Mouse (Mus musculus): Measurements from ENCODE around the gene Mvb12a. TPM values are rescaled to one million over a fixed set of nuclear protein-coding genes. Genes with fewer than 3 reads are reported as not detected.

Gene Mvb12a
- polyA plus RNA-seq, 1 experiment from 2014 or later, result 102 TPM

GRCm38 (mm10) chr8:71554001-71554400, 11.3 kb downstream of the Mvb12a start:
- Histone ChIP-seq H3K27ac (ENCODE audit: low read depth) (no peak overlapping the region), H3K9me3 (ENCODE audit: control insufficient read depth, low read length) (no peaks in the 10 kb centered on the region), H3K4me2 (ENCODE audit: low read length) (no peak overlapping the region), H3K9ac (ENCODE audit: low read length) (no peak overlapping the region), H3K4me1 (replicated peaks; ENCODE audit: control insufficient read depth, insufficient read depth, low read length) (no peaks in the 10 kb centered on the region; the same call in 1 of the 2 replicates), H3K4me3 (ENCODE audit: low read depth, low read length) (no peak overlapping the region), H3K27me3 (replicated peaks; ENCODE audit: control insufficient read depth, insufficient read depth, low read length) (peaks cover 34% of the 10 kb centered on the region), H3K36me3 (ENCODE audit: control insufficient read depth, insufficient read depth, low read length) (no peaks in the 10 kb centered on the region)
- WGBS, result 64% methylated on average over 6 of the region's 6 CpGs
- no peak for DNase-seq (ENCODE audit: low spot score)
- no peak for ATAC-seq (replicated peaks; ENCODE audit: low FRiP score, low TSS enrichment, low read depth)

- Histone ChIP-seq H3K27me3 (replicated peaks; ENCODE audit: control insufficient read depth, insufficient read depth, low read length) (peaks cover 41% of the 10 kb centered on the region), H3K9ac (ENCODE audit: low read length) (no peak overlapping the region), H3K4me1 (replicated peaks; ENCODE audit: control insufficient read depth, insufficient read depth, low read length) (no peaks in the 10 kb centered on the region; the same call in 1 of the 2 replicates), H3K4me2 (ENCODE audit: low read length) (no peak overlapping the region), H3K27ac (ENCODE audit: low read depth) (no peak overlapping the region), H3K9me3 (ENCODE audit: control insufficient read depth, low read length) (no peaks in the 10 kb centered on the region), H3K4me3 (ENCODE audit: low read depth, low read length) (no peak overlapping the region), H3K36me3 (ENCODE audit: control insufficient read depth, insufficient read depth, low read length) (no peaks in the 10 kb centered on the region)
- DNase-seq (ENCODE audit: low spot score) (no peak), ATAC-seq (replicated peaks; ENCODE audit: low FRiP score, low TSS enrichment, low read depth) (no peak)
- WGBS, result 83% methylated on average over 2 of the region's 2 CpGs
Measured at GRCm38 (mm10) chr8:71554644-71555043, 11.9 kb downstream of the Mvb12a start.

GRCm38 (mm10) chr8:71558071-71558957, 15.6 kb downstream of the Mvb12a start, which contains the start of gene Tmem221:
Gene Tmem221 (minus strand): TSS chr8:71558871.
- peak; percentile 65 for DNase-seq (ENCODE audit: low spot score)

GRCm38 (mm10) chr8:71558958-71559690, 16.4 kb downstream of the Mvb12a start:
- Histone ChIP-seq H3K27ac (ENCODE audit: low read depth) (no peak overlapping the region), H3K4me1 (replicated peaks; ENCODE audit: control insufficient read depth, insufficient read depth, low read length) (peaks cover 4% of the 10 kb centered on the region; the same call in 1 of the 2 replicates), H3K4me3 (ENCODE audit: low read depth, low read length) (peak overlapping the region; percentile 40), H3K27me3 (replicated peaks; ENCODE audit: control insufficient read depth, insufficient read depth, low read length) (peaks cover 75% of the 10 kb centered on the region), H3K4me2 (ENCODE audit: low read length) (peak overlapping the region; percentile 65), H3K36me3 (ENCODE audit: control insufficient read depth, insufficient read depth, low read length) (no peaks in the 10 kb centered on the region), H3K9ac (ENCODE audit: low read length) (0 out of 2 replicates have a peak overlapping the region, but pooled peaks have one; percentile 34), H3K9me3 (ENCODE audit: control insufficient read depth, low read length) (peaks cover 2% of the 10 kb centered on the region; the same call in 1 of the 2 replicates)
- DNase-seq (ENCODE audit: low spot score) (peak; percentile 81), ATAC-seq (replicated peaks; ENCODE audit: low FRiP score, low TSS enrichment, low read depth) (peak; percentile 67)
- WGBS, result under 1% methylated on average over 24 of the region's 24 CpGs

More at GRCm38 (mm10) chr8:71558071-71558957, 15.6 kb downstream of the Mvb12a start, which contains the start of gene Tmem221:
- Histone ChIP-seq H3K4me1 (replicated peaks; ENCODE audit: control insufficient read depth, insufficient read depth, low read length) (peaks cover 4% of the 10 kb centered on the region; the same call in 1 of the 2 replicates), H3K27ac (ENCODE audit: low read depth) (no peak within 1 kb of the TSS), H3K27me3 (replicated peaks; ENCODE audit: control insufficient read depth, insufficient read depth, low read length) (peaks cover 75% of the 10 kb centered on the region), H3K4me3 (ENCODE audit: low read depth, low read length) (peak within 1 kb of the TSS; percentile 40), H3K4me2 (ENCODE audit: low read length) (peak within 1 kb of the TSS; percentile 65), H3K9ac (ENCODE audit: low read length) (0 out of 2 replicates have a peak within 1 kb of the TSS, but pooled peaks have one; percentile 34), H3K36me3 (ENCODE audit: control insufficient read depth, insufficient read depth, low read length) (no peaks in the 10 kb centered on the region), H3K9me3 (ENCODE audit: control insufficient read depth, low read length) (no peaks in the 10 kb centered on the region)
- peak; percentile 20 for ATAC-seq (replicated peaks; ENCODE audit: low FRiP score, low TSS enrichment, low read depth)
- 5% methylated on average over 70 of the region's 70 CpGs for WGBS

GRCm38 (mm10) chr8:71560071-71560470, 17.3 kb downstream of the Mvb12a start:
- H3K9ac ChIP-seq (ENCODE audit: low read length), result no peak overlapping the region
- peaks cover 4% of the 10 kb centered on the region; the same call in 1 of the 2 replicates for H3K4me1 ChIP-seq (replicated peaks; ENCODE audit: control insufficient read depth, insufficient read depth, low read length)
- no peak overlapping the region for H3K27ac ChIP-seq (ENCODE audit: low read depth)
- DNase-seq (ENCODE audit: low spot score), result no peak
- H3K27me3 ChIP-seq (replicated peaks; ENCODE audit: control insufficient read depth, insufficient read depth, low read length), result peaks cover 75% of the 10 kb centered on the region
- no peak overlapping the region for H3K4me2 ChIP-seq (ENCODE audit: low read length)
- H3K36me3 ChIP-seq (ENCODE audit: control insufficient read depth, insufficient read depth, low read length), result no peaks in the 10 kb centered on the region
- no peak overlapping the region for H3K4me3 ChIP-seq (ENCODE audit: low read depth, low read length)
- 70% methylated on average over 3 of the region's 3 CpGs for WGBS
- no peak for ATAC-seq (replicated peaks; ENCODE audit: low FRiP score, low TSS enrichment, low read depth)
- H3K9me3 ChIP-seq (ENCODE audit: control insufficient read depth, low read length), result peaks cover 6% of the 10 kb centered on the region; the same call in 1 of the 2 replicates

GRCm38 (mm10) chr8:71560765-71561164, 18.0 kb downstream of the Mvb12a start:
- H3K4me2 ChIP-seq (ENCODE audit: low read length), result no peak overlapping the region
- DNase-seq (ENCODE audit: low spot score), result no peak
- peaks cover 4% of the 10 kb centered on the region; the same call in 1 of the 2 replicates for H3K4me1 ChIP-seq (replicated peaks; ENCODE audit: control insufficient read depth, insufficient read depth, low read length)
- ATAC-seq (replicated peaks; ENCODE audit: low FRiP score, low TSS enrichment, low read depth), result no peak
- WGBS, result 84% methylated on average over 5 of the region's 5 CpGs
- H3K36me3 ChIP-seq (ENCODE audit: control insufficient read depth, insufficient read depth, low read length), result no peaks in the 10 kb centered on the region
- peaks cover 6% of the 10 kb centered on the region; the same call in 1 of the 2 replicates for H3K9me3 ChIP-seq (ENCODE audit: control insufficient read depth, low read length)
- peaks cover 74% of the 10 kb centered on the region for H3K27me3 ChIP-seq (replicated peaks; ENCODE audit: control insufficient read depth, insufficient read depth, low read length)
- no peak overlapping the region for H3K9ac ChIP-seq (ENCODE audit: low read length)
- no peak overlapping the region for H3K4me3 ChIP-seq (ENCODE audit: low read depth, low read length)
- H3K27ac ChIP-seq (ENCODE audit: low read depth), result no peak overlapping the region

GRCm38 (mm10) chr8:71561401-71561800, 18.7 kb downstream of the Mvb12a start:
- 3% methylated on average over 15 of the region's 15 CpGs for WGBS
- Histone ChIP-seq H3K9ac (ENCODE audit: low read length) (no peak overlapping the region), H3K27ac (ENCODE audit: low read depth) (no peak overlapping the region), H3K4me3 (ENCODE audit: low read depth, low read length) (no peak overlapping the region), H3K27me3 (replicated peaks; ENCODE audit: control insufficient read depth, insufficient read depth, low read length) (peaks cover 77% of the 10 kb centered on the region), H3K36me3 (ENCODE audit: control insufficient read depth, insufficient read depth, low read length) (no peaks in the 10 kb centered on the region), H3K9me3 (ENCODE audit: control insufficient read depth, low read length) (peaks cover 6% of the 10 kb centered on the region; the same call in 1 of the 2 replicates), H3K4me2 (ENCODE audit: low read length) (no peak overlapping the region), H3K4me1 (replicated peaks; ENCODE audit: control insufficient read depth, insufficient read depth, low read length) (peaks cover 4% of the 10 kb centered on the region; the same call in 1 of the 2 replicates)
- DNase-seq (ENCODE audit: low spot score) (peak; percentile 92), ATAC-seq (replicated peaks; ENCODE audit: low FRiP score, low TSS enrichment, low read depth) (no peak)

- H3K27me3 ChIP-seq (replicated peaks; ENCODE audit: control insufficient read depth, insufficient read depth, low read length), result peaks cover 63% of the 10 kb centered on the region
- peak; percentile 12; the same call in 1 of the 2 replicates for ATAC-seq (replicated peaks; ENCODE audit: low FRiP score, low TSS enrichment, low read depth)
- H3K9ac ChIP-seq (ENCODE audit: low read length), result no peak overlapping the region
Measured at GRCm38 (mm10) chr8:71562751-71563150, 20.0 kb downstream of the Mvb12a start.

More at GRCm38 (mm10) chr8:71562751-71563150, 20.0 kb downstream of the Mvb12a start:
- DNase-seq (ENCODE audit: low spot score), result peak; percentile 91
- Histone ChIP-seq H3K36me3 (ENCODE audit: control insufficient read depth, insufficient read depth, low read length) (no peaks in the 10 kb centered on the region), H3K27ac (ENCODE audit: low read depth) (no peak overlapping the region), H3K9me3 (ENCODE audit: control insufficient read depth, low read length) (peaks cover 6% of the 10 kb centered on the region; the same call in 1 of the 2 replicates), H3K4me2 (ENCODE audit: low read length) (peak overlapping the region; percentile 42), H3K4me3 (ENCODE audit: low read depth, low read length) (peak overlapping the region; percentile 7; the same call in 1 of the 2 replicates), H3K4me1 (replicated peaks; ENCODE audit: control insufficient read depth, insufficient read depth, low read length) (peaks cover 4% of the 10 kb centered on the region; the same call in 1 of the 2 replicates)
- WGBS, result 2% methylated on average over 33 of the region's 33 CpGs
